ENCODE assay signal across 28 mouse cellular contexts in genomic region chr13:23279992-23280391, GRCm38 (mm10). TPM values are rescaled to one million over a fixed set of nuclear protein-coding genes. Genes with fewer than 3 reads are reported as not detected.
DNase-seq lines count a peak whose midpoint lies in the region; ATAC-seq and TF ChIP-seq lines count a peak whose summit lies in the region.
"Had no signal": no experiment of that assay in that cellular context is flagged by ENCODE, and none has a peak within 500 bp of the region (broad histone marks: within the 10 kb centered on the region; RNA-seq: fewer than 3 reads in every experiment).

No protein-coding gene starts in this region.

- no peak for TF ChIP-seq RAD21 in CH12.LX (IDR thresholded peaks at IDR 0.05; ENCODE audit: low read depth, low read length)

- H3K4me2 ChIP-seq in midbrain, embryonic 11.5 days: no peak overlapping the region
- no peak overlapping the region for H3K4me2 ChIP-seq in CH12.LX (ENCODE audit: insufficient read depth, low read depth, poor library complexity, severe bottlenecking)

- no peak for TF ChIP-seq POLR2A in CH12.LX (IDR thresholded peaks at IDR 0.05; ENCODE audit: low read depth, low read length)

- H3K4me3 ChIP-seq in midbrain, embryonic 11.5 days (ENCODE audit: low read depth, low read length): no peak overlapping the region
- H3K4me3 ChIP-seq in midbrain, embryonic 10.5 days: no peak overlapping the region
- H3K4me3 ChIP-seq in CH12.LX (replicated peaks in 1 of 3; ENCODE audit: low read depth in 2 of 3, low read length in 2 of 3, poor library complexity in 1 of 3): no peak overlapping the region

- peak; percentile 57 for DNase-seq in midbrain, embryonic 11.5 days (ENCODE audit: low spot score, missing footprints)
- DNase-seq in midbrain, embryonic 10.5 days (ENCODE audit: low spot score): no peak
- no peak for DNase-seq in CH12.LX (ENCODE audit: extremely low read depth)
- DNase-seq in R1 (ENCODE audit: low read depth, low spot score): peak; percentile 13
- DNase-seq in right cerebral cortex, postnatal 25 days: no peak
- DNase-seq: adrenal gland, adult 2 months; adrenal gland, adult 8-10 months; adrenal gland, postnatal 10 days; adrenal gland, postnatal 14 days; adrenal gland, postnatal 25 days; adrenal gland, postnatal 36 days; B cell, adult 2 months; cerebellum, adult 11 months; cerebellum, adult 11-12 months; cerebellum, adult 18-20 months; cerebellum, adult 2 months; cerebellum, adult 8-10 months; cerebellum, adult 9-10 months had no signal

- no peak for TF ChIP-seq CTCF in CH12.LX (conservative IDR thresholded peaks at IDR 0.05 in 1 of 2, IDR thresholded peaks at IDR 0.05 in 1 of 2; ENCODE audit: low read depth in 2 of 2, low read length in 2 of 2)

- dilution Hi-C loops in CH12.LX (cut with MboI; ENCODE audit: extremely low pct_ligation_motif_present, extremely low pct_unique_long_range_greater_than_20kb, low sequenced_read_pairs): no loop called here

- H3K36me3 ChIP-seq in midbrain, embryonic 11.5 days (ENCODE audit: control insufficient read depth, insufficient read depth, low read length): no peaks in the 10 kb centered on the region
- no peaks in the 10 kb centered on the region for H3K36me3 ChIP-seq in midbrain, embryonic 10.5 days
- no peaks in the 10 kb centered on the region for H3K36me3 ChIP-seq in CH12.LX (replicated peaks in 1 of 2; ENCODE audit: control insufficient read depth in 1 of 2, insufficient read depth in 1 of 2, low read length in 1 of 2)
- H3K36me3 ChIP-seq: G1E had no signal

- no peaks in the 10 kb centered on the region for H3K27me3 ChIP-seq in midbrain, embryonic 11.5 days (ENCODE audit: control insufficient read depth, insufficient read depth, low read length)
- peaks cover 3% of the 10 kb centered on the region; the same call in 1 of the 2 replicates for H3K27me3 ChIP-seq in midbrain, embryonic 10.5 days (ENCODE audit: low read depth, poor library complexity, severe bottlenecking)
- H3K27me3 ChIP-seq in CH12.LX (replicated peaks): no peaks in the 10 kb centered on the region
- H3K27me3 ChIP-seq: Patski had no signal

- no peaks in the 10 kb centered on the region for H3K9me3 ChIP-seq in midbrain, embryonic 11.5 days (ENCODE audit: control insufficient read depth, low read length)
- H3K9me3 ChIP-seq in midbrain, embryonic 10.5 days (replicated peaks): peaks cover 5% of the 10 kb centered on the region; the same call in 1 of the 2 replicates
- H3K9me3 ChIP-seq in CH12.LX (replicated peaks; ENCODE audit: low read length): peaks cover 7% of the 10 kb centered on the region
- H3K9me3 ChIP-seq: G1E had no signal

- in situ Hi-C loops in CH12.LX (cut with MboI; ENCODE audit: low pct_ligation_motif_present, low pct_unique_long_range_greater_than_20kb, low sequenced_read_pairs): loop anchor here (25.0 kb wide), 1 partner anchor 1393 kb away; no protein-coding TSS in a partner anchor

- no peak overlapping the region for H3K9ac ChIP-seq in midbrain, embryonic 11.5 days (ENCODE audit: low read length)
- no peak overlapping the region for H3K9ac ChIP-seq in CH12.LX (ENCODE audit: insufficient read depth, low read depth)

- WGBS in midbrain, embryonic 11.5 days: 83% methylated on average over 3 of the region's 3 CpGs
- WGBS in midbrain, embryonic 10.5 days: 91% methylated on average over 3 of the region's 3 CpGs

- no peaks in the 10 kb centered on the region for H3K4me1 ChIP-seq in midbrain, embryonic 11.5 days (ENCODE audit: control insufficient read depth, insufficient read depth, low read length)
- H3K4me1 ChIP-seq in midbrain, embryonic 10.5 days: peaks cover 6% of the 10 kb centered on the region
- H3K4me1 ChIP-seq in CH12.LX (ENCODE audit: control insufficient read depth in 1 of 2, insufficient read depth in 2 of 2): peaks cover 3 to 7% of the 10 kb centered on the region in 2 experiments; a peak in 2 of 4 replicates

- H3K27ac ChIP-seq in midbrain, embryonic 11.5 days (ENCODE audit: low read depth, low read length): no peak overlapping the region
- no peak overlapping the region for H3K27ac ChIP-seq in midbrain, embryonic 10.5 days (replicated peaks)
- H3K27ac ChIP-seq in CH12.LX (ENCODE audit: insufficient read depth, low read depth): no peak overlapping the region

- ATAC-seq in midbrain, embryonic 11.5 days (ENCODE audit: low FRiP score): no peak
- no peak for ATAC-seq in activated CD4-positive, CD25-positive, alpha-beta regulatory T cell, adult 4 months
- ATAC-seq: CD4-positive, CD25-positive, alpha-beta regulatory T cell, adult 4 months; Patski had no signal

- TF ChIP-seq EP300 in CH12.LX (IDR thresholded peaks at IDR 0.05; ENCODE audit: low read length): no peak

- H3K79me2 ChIP-seq in CH12.LX (replicated peaks; ENCODE audit: control insufficient read depth, extremely low read depth, insufficient read depth, poor library complexity, severe bottlenecking): no peaks in the 10 kb centered on the region

TF ChIP-seq in CH12.LX, 34 proteins besides CTCF, POLR2A, EP300 and RAD21:
- TF ChIP-seq TBP (conservative IDR thresholded peaks at IDR 0.05; ENCODE audit: low read depth, low read length): 0 out of 2 replicates have a peak, but pooled peaks have one; percentile 54
- no peak for TF ChIP-seq ZNF384 (IDR thresholded peaks at IDR 0.05; ENCODE audit: low read depth, low read length)
- no peak for TF ChIP-seq NELFE (IDR thresholded peaks at IDR 0.05; ENCODE audit: low read depth, low read length)
- TF ChIP-seq ZKSCAN1 (IDR thresholded peaks at IDR 0.05; ENCODE audit: borderline replicate concordance, low read depth, low read length): no peak
- TF ChIP-seq E2F4 (IDR thresholded peaks at IDR 0.05; ENCODE audit: insufficient replicate concordance, low read depth, low read length): no peak
- TF ChIP-seq ETS1 (conservative IDR thresholded peaks at IDR 0.05; ENCODE audit: low read depth, low read length): no peak
- TF ChIP-seq UBTF (IDR thresholded peaks at IDR 0.05; ENCODE audit: low read depth, low read length): no peak
- no peak for TF ChIP-seq ELF1 (IDR thresholded peaks at IDR 0.05; ENCODE audit: low read depth, low read length)

RNA-seq across cellular contexts. Expression of gene Vmn1r223, which starts 33.1 kb away (rescaled TPM):
- polyA plus RNA-seq in midbrain, embryonic 11.5 days (2014; fragmentation: Nextera tagmentation; extraction: Ambion mirVana): not detected in 2 replicates
- polyA plus RNA-seq in midbrain, embryonic 10.5 days (2016; fragmentation: Nextera tagmentation; extraction: Ambion mirVana): not detected in 2 replicates
- total RNA-seq in CH12.LX (2012; rRNA removed): not detected in 2 replicates
- total RNA-seq in CH12.LX (2014; rRNA removed): not detected in 2 replicates
- 0.06 TPM in 1 of 2 replicates, not detected in the other for polyA plus RNA-seq in CH12.LX (2012; ENCODE audit: insufficient read length, low read depth)
- polyA plus RNA-seq in activated CD4-positive, CD25-positive, alpha-beta regulatory T cell, adult 4 months (2017; shearing (Covaris generic)): not detected
- total RNA-seq: adrenal gland, adult 18-20 months; adrenal gland, adult 2 months; adrenal gland, adult 8-10 months; adrenal gland, postnatal 10 days; adrenal gland, postnatal 14 days; adrenal gland, postnatal 25 days; adrenal gland, postnatal 36 days; adrenal gland, postnatal 4 days; ES-E14; MEL had no signal
- polyA plus RNA-seq: adrenal gland, adult 2 months; brain, embryonic 14.5 days; C2C12; CD4-positive, CD25-positive, alpha-beta regulatory T cell, adult 4 months; cerebellum, adult 2 months; G1E; Patski had no signal

RNA-seq across cellular contexts. Expression of gene Vmn1r222, which starts 44.2 kb away (rescaled TPM):
- not detected in 2 replicates for polyA plus RNA-seq in midbrain, embryonic 11.5 days (2014; fragmentation: Nextera tagmentation; extraction: Ambion mirVana)
- polyA plus RNA-seq in midbrain, embryonic 10.5 days (2016; fragmentation: Nextera tagmentation; extraction: Ambion mirVana): not detected in 2 replicates
- not detected in 2 replicates for total RNA-seq in CH12.LX (2012; rRNA removed)
- total RNA-seq in CH12.LX (2014; rRNA removed): not detected in 2 replicates
- not detected in 2 replicates for polyA plus RNA-seq in CH12.LX (2012; ENCODE audit: insufficient read length, low read depth)
- polyA plus RNA-seq in activated CD4-positive, CD25-positive, alpha-beta regulatory T cell, adult 4 months (2017; shearing (Covaris generic)): not detected
- total RNA-seq: adrenal gland, adult 18-20 months; adrenal gland, adult 2 months; adrenal gland, adult 8-10 months; adrenal gland, postnatal 10 days; adrenal gland, postnatal 14 days; adrenal gland, postnatal 25 days; adrenal gland, postnatal 36 days; adrenal gland, postnatal 4 days; ES-E14; G1E; MEL had no signal
- polyA plus RNA-seq: adrenal gland, adult 2 months; brain, embryonic 14.5 days; C2C12; CD4-positive, CD25-positive, alpha-beta regulatory T cell, adult 4 months; cerebellum, adult 2 months; G1E; Patski had no signal

Comparison
In these comparisons a context has a peak if more than half of its experiments do, and no peak if none do; other contexts are left out.
1. DNase-seq: peak in midbrain, embryonic 11.5 days (single experiment) and R1 (single experiment); none in midbrain, embryonic 10.5 days (single experiment), CH12.LX (single experiment) and right cerebral cortex, postnatal 25 days (single experiment).